Comparison of ENCODE assay signal across 26 mouse cellular contexts in genomic region chr15:80279053-80279452, GRCm38 (mm10). TPM values are rescaled to one million over a fixed set of nuclear protein-coding genes. Genes with fewer than 3 reads are reported as not detected.
"Had no signal": no experiment of that assay in that cellular context is flagged by ENCODE, and none has a peak within 500 bp of the region (broad histone marks: within the 10 kb centered on the region; RNA-seq: fewer than 3 reads in every experiment).

No protein-coding gene starts in this region.

- H3K27ac ChIP-seq: kidney, postnatal 0 days; limb, embryonic 12.5 days; limb, embryonic 15.5 days; liver, embryonic 14.5 days; macrophage; midbrain, embryonic 12.5 days; midbrain, embryonic 15.5 days; neural tube, embryonic 13.5 days; stomach, postnatal 0 days had no signal

- H3K4me1 ChIP-seq: limb, embryonic 12.5 days; limb, embryonic 15.5 days had no signal

- ATAC-seq: liver, postnatal 0 days; lung, postnatal 0 days; midbrain, embryonic 15.5 days had no signal

- DNase-seq: kidney, adult 2 months; kidney, postnatal 25 days; left cerebral cortex, postnatal 4 days; liver, postnatal 0 days; lung, embryonic 14.5 days; thymus, adult 2 months; thymus, postnatal 14 days; thymus, postnatal 4 days had no signal

- H3K4me3 ChIP-seq: layer of hippocampus, adult 2 months; limb, embryonic 12.5 days; limb, embryonic 15.5 days; midbrain, embryonic 12.5 days; midbrain, embryonic 15.5 days; myocyte; neural tube, embryonic 13.5 days had no signal

RNA-seq across cellular contexts. Expression of gene Cacna1i, which starts 8.0 kb away (rescaled TPM):
- polyA plus RNA-seq: kidney, embryonic 14.5 days; kidney, postnatal 0 days; limb, embryonic 12.5 days; liver, postnatal 0 days; lung, embryonic 14.5 days; lung, postnatal 0 days; macrophage; stomach, embryonic 14.5 days; stomach, postnatal 0 days had no signal

RNA-seq across cellular contexts. Expression of gene AC140267.1, which starts 43.4 kb away (rescaled TPM):
- polyA plus RNA-seq: kidney, adult 2 months; kidney, embryonic 14.5 days; kidney, postnatal 0 days; large intestine, adult 2 months; limb, embryonic 15.5 days; liver, embryonic 11.5 days; liver, embryonic 14.5 days; liver, postnatal 0 days; lung, embryonic 14.5 days; lung, postnatal 0 days; macrophage; myocyte; small intestine, adult 2 months; spleen, adult 2 months; stomach, embryonic 14.5 days; stomach, postnatal 0 days; thymus, adult 2 months had no signal
